In genomic region chr12:98520568-98520931, GRCm38 (mm10) we compare ENCODE assay signal across 23 mouse cellular contexts. TPM values are rescaled to one million over a fixed set of nuclear protein-coding genes. Genes with fewer than 3 reads are reported as not detected.
DNase-seq lines count a peak whose midpoint lies in the region; ATAC-seq and TF ChIP-seq lines count a peak whose summit lies in the region.
"Had no signal": no experiment of that assay in that cellular context is flagged by ENCODE, and none has a peak within 500 bp of the region (broad histone marks: within the 10 kb centered on the region; RNA-seq: fewer than 3 reads in every experiment).

No protein-coding gene starts in this region.

- H3K4me1 ChIP-seq in forebrain, embryonic 12.5 days = peaks cover 23% of the 10 kb centered on the region
- H3K4me1 ChIP-seq in forebrain, embryonic 11.5 days (replicated peaks; ENCODE audit: control insufficient read depth, insufficient read depth, low read length) = no peaks in the 10 kb centered on the region; the same call in 1 of the 2 replicates
- H3K4me1 ChIP-seq in neural tube, embryonic 11.5 days (ENCODE audit: control insufficient read depth, insufficient read depth, low read length) = no peaks in the 10 kb centered on the region
- H3K4me1 ChIP-seq in midbrain, embryonic 14.5 days (ENCODE audit: control insufficient read depth, insufficient read depth, low read length) = peaks cover 16% of the 10 kb centered on the region
- no peaks in the 10 kb centered on the region for H3K4me1 ChIP-seq in lung, postnatal 0 days (ENCODE audit: insufficient read depth, low read depth, low read length)
- H3K4me1 ChIP-seq: intestine, embryonic 15.5 days; limb, embryonic 12.5 days; lung, embryonic 15.5 days had no signal

- no peak overlapping the region for H3K9ac ChIP-seq in forebrain, embryonic 12.5 days
- no peak overlapping the region for H3K9ac ChIP-seq in forebrain, embryonic 11.5 days (ENCODE audit: low read length)
- no peak overlapping the region for H3K9ac ChIP-seq in neural tube, embryonic 11.5 days (ENCODE audit: low read length)
- no peak overlapping the region for H3K9ac ChIP-seq in midbrain, embryonic 14.5 days (replicated peaks; ENCODE audit: low read length)
- H3K9ac ChIP-seq in lung, postnatal 0 days (replicated peaks; ENCODE audit: low read depth) = no peak overlapping the region
- H3K9ac ChIP-seq: heart, embryonic 13.5 days; intestine, embryonic 15.5 days; limb, embryonic 12.5 days; liver, embryonic 14.5 days; lung, embryonic 15.5 days had no signal

- H3K27me3 ChIP-seq in forebrain, embryonic 12.5 days = no peaks in the 10 kb centered on the region
- H3K27me3 ChIP-seq in forebrain, embryonic 11.5 days (ENCODE audit: control insufficient read depth, insufficient read depth, low read length) = no peaks in the 10 kb centered on the region
- no peaks in the 10 kb centered on the region for H3K27me3 ChIP-seq in neural tube, embryonic 11.5 days (ENCODE audit: control insufficient read depth, insufficient read depth, low read length)
- H3K27me3 ChIP-seq in midbrain, embryonic 14.5 days (ENCODE audit: control insufficient read depth, insufficient read depth, low read length) = no peaks in the 10 kb centered on the region
- H3K27me3 ChIP-seq in lung, postnatal 0 days (replicated peaks; ENCODE audit: insufficient read depth, low read length) = no peaks in the 10 kb centered on the region
- H3K27me3 ChIP-seq: heart, embryonic 13.5 days; intestine, embryonic 15.5 days; limb, embryonic 12.5 days; lung, embryonic 15.5 days had no signal

- TF ChIP-seq CTCF in lung, postnatal 0 days (IDR thresholded peaks at IDR 0.05) = no peak

- TF ChIP-seq EP300 in lung, postnatal 0 days (IDR thresholded peaks at IDR 0.05) = no peak

- ATAC-seq in forebrain, embryonic 12.5 days (ENCODE audit: low FRiP score) = peak; percentile 53
- no peak for ATAC-seq in forebrain, embryonic 11.5 days (replicated peaks; ENCODE audit: low FRiP score)
- peak; percentile 71 for ATAC-seq in neural tube, embryonic 11.5 days (ENCODE audit: insufficient read depth, low FRiP score, low TSS enrichment)
- peak; percentile 58; the same call in 1 of the 2 replicates for ATAC-seq in midbrain, embryonic 14.5 days (ENCODE audit: low FRiP score, low TSS enrichment)
- ATAC-seq in lung, postnatal 0 days = no peak
- ATAC-seq: activated CD4-positive, CD25-positive, alpha-beta regulatory T cell, adult 4 months; CD4-positive, CD25-positive, alpha-beta regulatory T cell, adult 4 months; intestine, embryonic 15.5 days had no signal

- H3K27ac ChIP-seq in forebrain, embryonic 12.5 days = peak overlapping the region; percentile 63; the same call in 1 of the 2 replicates
- H3K27ac ChIP-seq in forebrain, embryonic 11.5 days (ENCODE audit: low read depth, low read length) = no peak overlapping the region
- no peak overlapping the region for H3K27ac ChIP-seq in neural tube, embryonic 11.5 days (ENCODE audit: low read depth, low read length)
- H3K27ac ChIP-seq in midbrain, embryonic 14.5 days (replicated peaks; ENCODE audit: low read depth, low read length) = peak overlapping the region; percentile 72
- no peak overlapping the region for H3K27ac ChIP-seq in lung, postnatal 0 days (ENCODE audit: low read length)
- H3K27ac ChIP-seq: heart, embryonic 13.5 days; intestine, embryonic 15.5 days; limb, embryonic 12.5 days; liver, embryonic 14.5 days; lung, embryonic 15.5 days; macrophage had no signal

- H3K4me3 ChIP-seq in forebrain, embryonic 12.5 days (replicated peaks) = no peak overlapping the region
- no peak overlapping the region for H3K4me3 ChIP-seq in forebrain, embryonic 11.5 days (ENCODE audit: low read depth, low read length)
- H3K4me3 ChIP-seq in neural tube, embryonic 11.5 days (ENCODE audit: low read depth, low read length) = no peak overlapping the region
- H3K4me3 ChIP-seq in midbrain, embryonic 14.5 days (replicated peaks; ENCODE audit: low read depth, low read length) = no peak overlapping the region
- H3K4me3 ChIP-seq in lung, postnatal 0 days (ENCODE audit: low read depth, low read length) = no peak overlapping the region
- H3K4me3 ChIP-seq: heart, embryonic 13.5 days; intestine, embryonic 15.5 days; limb, embryonic 12.5 days; lung, embryonic 15.5 days had no signal

- no peak overlapping the region for H3K4me2 ChIP-seq in forebrain, embryonic 12.5 days
- no peak overlapping the region for H3K4me2 ChIP-seq in forebrain, embryonic 11.5 days (ENCODE audit: low read depth, low read length, severe bottlenecking)
- no peak overlapping the region for H3K4me2 ChIP-seq in neural tube, embryonic 11.5 days (ENCODE audit: low read depth)
- H3K4me2 ChIP-seq in midbrain, embryonic 14.5 days (ENCODE audit: low read length) = no peak overlapping the region
- H3K4me2 ChIP-seq in lung, postnatal 0 days (replicated peaks; ENCODE audit: low read depth, low read length) = no peak overlapping the region
- H3K4me2 ChIP-seq: heart, embryonic 13.5 days; intestine, embryonic 15.5 days; limb, embryonic 12.5 days; lung, embryonic 15.5 days had no signal

- no peak for DNase-seq in forebrain, embryonic 11.5 days (ENCODE audit: low spot score)
- DNase-seq in neural tube, embryonic 11.5 days (ENCODE audit: low spot score) = no peak
- no peak for DNase-seq in neural tube, embryonic 10.5 days (ENCODE audit: extremely low spot score, low spot score)
- peak; percentile 23 for DNase-seq in midbrain, embryonic 14.5 days
- DNase-seq in lung, postnatal 0 days (ENCODE audit: low spot score) = no peak
- no peak for DNase-seq in left cerebral cortex, postnatal 36 days (ENCODE audit: low spot score in 2 of 2)
- DNase-seq in MN1 (ENCODE audit: low spot score) = no peak
- DNase-seq: adrenal gland, postnatal 14 days; cerebellum, adult 11 months; heart, adult 18-20 months; heart, postnatal 36 days; kidney, adult 9 months; thymus, adult 2 months had no signal

- WGBS in forebrain, embryonic 12.5 days = 71% methylated on average over 4 of the region's 4 CpGs
- WGBS in forebrain, embryonic 11.5 days = 77% methylated on average over 4 of the region's 4 CpGs
- WGBS in neural tube, embryonic 11.5 days = 70% methylated on average over 4 of the region's 4 CpGs
- WGBS in midbrain, embryonic 14.5 days = 41% methylated on average over 4 of the region's 4 CpGs
- WGBS in lung, postnatal 0 days = 65% methylated on average over 4 of the region's 4 CpGs

- intact Hi-C loops in left cerebral cortex, postnatal 36 days (cut with DNase I) = no loop called here

- H3K36me3 ChIP-seq in forebrain, embryonic 12.5 days (replicated peaks) = peaks cover 37% of the 10 kb centered on the region
- H3K36me3 ChIP-seq in forebrain, embryonic 11.5 days (ENCODE audit: control insufficient read depth, insufficient read depth, low read length) = peaks cover 2% of the 10 kb centered on the region; the same call in 1 of the 2 replicates
- no peaks in the 10 kb centered on the region for H3K36me3 ChIP-seq in neural tube, embryonic 11.5 days (ENCODE audit: control insufficient read depth, insufficient read depth, low read length)
- peaks cover 21% of the 10 kb centered on the region for H3K36me3 ChIP-seq in midbrain, embryonic 14.5 days (ENCODE audit: control insufficient read depth, insufficient read depth, low read length)
- H3K36me3 ChIP-seq in lung, postnatal 0 days (ENCODE audit: insufficient read depth, low read length) = no peaks in the 10 kb centered on the region
- H3K36me3 ChIP-seq: heart, embryonic 13.5 days; intestine, embryonic 15.5 days; limb, embryonic 12.5 days; lung, embryonic 15.5 days had no signal

- peaks cover 2% of the 10 kb centered on the region; the same call in 1 of the 2 replicates for H3K9me3 ChIP-seq in forebrain, embryonic 12.5 days
- no peaks in the 10 kb centered on the region for H3K9me3 ChIP-seq in forebrain, embryonic 11.5 days (ENCODE audit: control insufficient read depth, low read length)
- no peaks in the 10 kb centered on the region for H3K9me3 ChIP-seq in neural tube, embryonic 11.5 days (ENCODE audit: control insufficient read depth, low read length)
- H3K9me3 ChIP-seq in midbrain, embryonic 14.5 days (ENCODE audit: control insufficient read depth, low read length) = no peaks in the 10 kb centered on the region
- no peaks in the 10 kb centered on the region for H3K9me3 ChIP-seq in lung, postnatal 0 days (ENCODE audit: low read length)
- H3K9me3 ChIP-seq: heart, embryonic 13.5 days; intestine, embryonic 15.5 days; limb, embryonic 12.5 days; lung, embryonic 15.5 days had no signal

RNA-seq across cellular contexts. Expression of gene Kcnk10, which starts 57.6 kb away (rescaled TPM):
- polyA plus RNA-seq in forebrain, embryonic 12.5 days (2016; fragmentation: Nextera tagmentation; extraction: Ambion mirVana) = 47.6 and 53.8 TPM in 2 replicates
- polyA plus RNA-seq in forebrain, embryonic 11.5 days (2014; fragmentation: Nextera tagmentation; extraction: Ambion mirVana) = 38.5 and 39.2 TPM in 2 replicates
- 21.3 and 22.8 TPM in 2 replicates for polyA plus RNA-seq in neural tube, embryonic 11.5 days (2014; fragmentation: Nextera tagmentation; extraction: Ambion mirVana)
- 49.1 and 53.6 TPM in 2 replicates for polyA plus RNA-seq in midbrain, embryonic 14.5 days (2014; fragmentation: Nextera tagmentation; extraction: Ambion mirVana)
- polyA plus RNA-seq in lung, postnatal 0 days (2015; fragmentation: Nextera tagmentation; extraction: Ambion mirVana) = 0.05 and 0.06 TPM in 2 replicates
- 10 to 100 TPM; 13.0 to 13.7 TPM for total RNA-seq in left cerebral cortex, postnatal 36 days (2021)
- total RNA-seq: gastrocnemius, adult 8-10 months had no signal
- polyA plus RNA-seq: liver, embryonic 14.5 days; macrophage had no signal

Comparison
In these comparisons a context has a peak if more than half of its experiments do, and no peak if none do; other contexts are left out.
1. ATAC-seq: peak in forebrain, embryonic 12.5 days (single experiment), neural tube, embryonic 11.5 days (single experiment) and midbrain, embryonic 14.5 days (single experiment); none in forebrain, embryonic 11.5 days (single experiment) and lung, postnatal 0 days (single experiment).
2. H3K27ac ChIP-seq: peak in forebrain, embryonic 12.5 days (single experiment) and midbrain, embryonic 14.5 days (single experiment); none in forebrain, embryonic 11.5 days (single experiment), neural tube, embryonic 11.5 days (single experiment) and lung, postnatal 0 days (single experiment).
3. RNA of gene Kcnk10, which starts 57.6 kb away (polyA plus RNA-seq): 49.1 to 53.6 TPM in midbrain, embryonic 14.5 days, 47.6 to 53.8 TPM in forebrain, embryonic 12.5 days, 38.5 to 39.2 TPM in forebrain, embryonic 11.5 days and 21.3 to 22.8 TPM in neural tube, embryonic 11.5 days; 0.05 to 0.06 TPM in lung, postnatal 0 days; every median in the first group is over 10 times any median in the second.